Mouse (Mus musculus) embryonic facial prominence, embryonic 15.5 days (tissue): ENCODE results near the gene Pbx2. TPM values are rescaled to one million over a fixed set of nuclear protein-coding genes. Genes with fewer than 3 reads are reported as not detected.
"Not testable (repeated sequence)": the region's sequence is repeated elsewhere in the genome, so short reads cannot be mapped to it uniquely, and the experiment has no call there.

Experiments
- ATAC-seq: fragments of 200-750 bp; cut with Nextera tagmentation; 2 replicates; pipeline ENCODE4 v1.8.0; 2017; ENCODE audit warnings: low read depth, moderate TSS enrichment; ENCODE audit not compliant: insufficient number of reproducible peaks, low FRiP score, low TSS enrichment
- H3K27ac ChIP-seq: fragments of 300-500 bp; sonication (generic); replicated peaks from 2 replicates; pipeline ENCODE4 v1.5.1; 2015; ENCODE audit warnings: mild to moderate bottlenecking, inconsistent platforms
- H3K27me3 ChIP-seq: fragments of 300-500 bp; sonication (generic); 2 replicates; pipeline ENCODE4 v1.6.1; 2015; ENCODE audit warnings: inconsistent platforms
- H3K36me3 ChIP-seq: fragments of 300-500 bp; sonication (generic); 2 replicates; pipeline ENCODE4 v1.6.1; 2015; ENCODE audit warnings: mild to moderate bottlenecking, inconsistent platforms
- H3K4me1 ChIP-seq: fragments of 300-500 bp; sonication (generic); 2 replicates; pipeline ENCODE4 v1.6.1; 2015; ENCODE audit warnings: inconsistent platforms
- H3K4me2 ChIP-seq: fragments of 300-500 bp; sonication (generic); replicated peaks from 2 replicates; pipeline ENCODE4 v1.6.1; 2015; ENCODE audit warnings: mild to moderate bottlenecking, inconsistent platforms
- H3K4me3 ChIP-seq: fragments of 300-500 bp; sonication (generic); replicated peaks from 2 replicates; pipeline ENCODE4 v1.5.1; 2015; ENCODE audit warnings: mild to moderate bottlenecking, inconsistent platforms
- H3K9ac ChIP-seq: fragments of 300-500 bp; sonication (generic); 2 replicates; pipeline ENCODE4 v1.6.1; 2015; ENCODE audit warnings: inconsistent platforms
- H3K9me3 ChIP-seq: fragments of 300-500 bp; sonication (generic); replicated peaks from 2 replicates; pipeline ENCODE4 v1.6.1; 2016; ENCODE audit warnings: inconsistent platforms
- WGBS: fragments of 180-500 bp; shearing (Covaris S2); methylation state at CpG from one replicate; pipeline ENCODE4 v1.1.7; 2015; 5-methylcytosine and 5-hydroxymethylcytosine counted together
- polyA plus RNA-seq: library from polyadenylated mRNA; unstranded; fragments of >200 nt; fragmentation: Nextera tagmentation; extraction: Ambion mirVana; gene quantifications from 2 replicates; pipeline ENCODE4 v1.2.1, GENCODE M21; 2015

The Pbx2 gene
- 11.0 and 13.3 TPM in 2 replicates for polyA plus RNA-seq

DNA sequence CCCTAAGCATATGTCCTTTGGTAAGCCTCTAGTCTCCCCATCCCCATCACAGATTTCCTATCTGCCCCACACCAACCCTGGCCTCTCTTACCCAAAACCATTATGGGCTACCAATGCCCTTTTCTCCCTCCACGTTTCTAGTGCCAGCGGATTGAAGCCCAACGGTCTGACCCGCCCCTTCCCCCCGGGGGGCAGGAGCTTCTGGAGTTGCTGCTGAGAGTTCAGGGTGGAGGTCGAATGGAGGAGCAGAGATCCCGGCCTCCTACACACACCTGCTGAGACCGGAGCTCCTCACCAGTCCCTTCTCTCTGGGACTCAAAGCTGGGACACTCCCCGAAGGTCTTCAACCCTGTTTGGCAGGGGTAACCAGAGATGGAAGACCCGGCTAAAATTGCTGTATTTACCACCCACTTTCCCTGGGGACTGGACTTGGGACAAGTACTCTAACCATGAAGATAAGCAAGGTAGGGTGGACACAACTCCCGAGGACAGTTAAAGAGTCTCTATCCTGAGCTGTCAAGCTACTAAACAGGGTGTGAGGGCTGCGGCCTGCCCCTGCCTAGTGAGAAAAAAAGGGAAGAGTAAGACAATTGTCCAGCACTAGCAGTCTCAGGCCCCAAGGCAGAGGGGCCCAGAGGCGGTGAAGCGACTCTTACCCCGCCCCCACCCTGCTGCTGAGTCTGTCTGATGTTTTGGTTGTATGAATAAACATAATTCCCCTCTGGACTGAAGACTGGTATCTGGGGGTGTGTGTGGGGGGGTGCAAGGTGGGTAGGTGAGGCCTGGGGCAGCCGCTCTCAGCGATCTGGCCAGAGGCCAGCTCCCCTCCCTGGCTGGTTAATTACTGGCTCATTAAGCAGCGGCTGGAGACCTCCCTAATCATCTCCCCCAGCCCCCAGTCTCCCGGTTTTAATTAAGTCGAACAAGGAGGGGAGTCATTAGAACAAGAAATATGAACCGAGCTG lies at the start of gene Pbx2:
Pbx2 (plus strand) TSS at position 238 of the 965 bp plus-strand sequence.
- Histone ChIP-seq H3K4me2 (peak within 1 kb of the TSS; percentile 78), H3K4me3 (peak within 1 kb of the TSS; percentile 78), H3K9me3 (no peaks in the 10 kb centered on the region), H3K36me3 (peaks cover 20% of the 10 kb centered on the region), H3K27me3 (no peaks in the 10 kb centered on the region), H3K4me1 (peaks cover 75% of the 10 kb centered on the region), H3K27ac (peak within 1 kb of the TSS; percentile 98), H3K9ac (peak within 1 kb of the TSS; percentile 93)
- no peak for ATAC-seq
- 4% methylated on average over 21 of the region's 21 CpGs for WGBS

DNA sequence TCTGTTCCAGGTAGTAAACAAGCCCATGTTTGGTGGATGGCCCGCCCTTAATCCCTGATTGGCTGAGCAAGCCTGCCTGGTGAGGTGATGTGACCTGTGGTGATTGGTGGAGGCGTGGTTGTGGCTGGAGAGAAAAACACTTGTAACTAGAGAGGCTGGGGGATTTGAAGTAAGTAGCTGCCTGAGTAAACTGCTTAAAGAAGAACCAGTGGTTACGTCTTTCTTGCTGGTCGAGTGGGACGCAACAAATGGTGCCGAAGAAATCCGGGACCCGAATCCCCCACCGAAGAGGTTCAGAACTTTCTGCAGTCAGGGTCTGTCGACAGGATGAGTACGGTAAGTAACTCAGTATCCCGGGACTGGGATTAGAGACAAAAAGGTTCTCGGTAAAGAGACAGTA lies 47.5 kb upstream of the Pbx2 start:
- H3K27ac ChIP-seq, H3K9ac ChIP-seq, H3K9me3 ChIP-seq, H3K36me3 ChIP-seq, H3K4me2 ChIP-seq, H3K4me3 ChIP-seq, H3K4me1 ChIP-seq, H3K27me3 ChIP-seq, ATAC-seq: not testable (repeated sequence)
- 89% methylated on average over 13 of the region's 13 CpGs for WGBS

DNA sequence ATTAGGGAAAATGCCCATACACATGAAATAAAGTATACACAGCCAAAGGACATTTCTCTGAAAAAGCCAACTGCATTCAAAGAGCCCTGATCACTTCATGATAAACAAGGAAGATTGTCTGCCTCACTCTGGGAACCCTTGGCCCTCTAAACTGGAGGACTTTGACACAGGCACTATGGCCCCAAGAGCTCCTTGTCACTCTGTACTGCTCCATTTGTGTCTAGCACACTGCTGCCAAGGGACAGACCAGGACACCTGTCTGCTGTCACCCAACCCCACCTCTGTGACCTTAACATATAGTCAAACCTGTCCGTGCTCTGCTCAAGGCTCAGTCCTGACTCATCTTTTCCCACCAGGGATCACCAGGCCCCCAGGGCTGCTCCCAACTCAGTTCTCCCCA lies 44.3 kb upstream of the Pbx2 start:
- Histone ChIP-seq H3K9ac (no peak overlapping the region), H3K4me1 (no peaks in the 10 kb centered on the region), H3K9me3 (no peaks in the 10 kb centered on the region), H3K4me2 (no peak overlapping the region), H3K36me3 (no peaks in the 10 kb centered on the region), H3K27ac (no peak overlapping the region), H3K27me3 (no peaks in the 10 kb centered on the region), H3K4me3 (no peak overlapping the region)
- WGBS, result 92% methylated on average over 1 of the region's 1 CpGs
- ATAC-seq, result no peak

DNA sequence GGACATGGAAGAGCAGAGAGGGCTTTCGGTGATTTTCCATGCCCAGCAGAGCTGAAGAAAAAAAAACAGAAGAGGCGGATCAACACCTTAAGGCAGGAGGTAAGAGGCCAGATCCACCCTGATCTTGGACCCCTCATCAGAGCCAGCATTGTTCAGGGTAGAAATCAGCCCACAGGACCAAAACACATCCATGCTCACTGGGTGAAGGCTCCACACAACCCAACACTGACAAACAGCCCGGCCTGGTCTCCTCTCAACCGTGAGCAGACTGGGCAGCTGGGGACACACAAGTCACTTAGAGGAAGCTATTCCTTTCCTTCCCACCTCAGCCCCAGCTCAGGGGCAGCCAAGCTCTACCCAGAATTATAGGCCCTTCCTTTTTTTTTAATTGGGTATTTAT lies 43.5 kb upstream of the Pbx2 start:
- H3K4me3 ChIP-seq, result no peak overlapping the region
- ATAC-seq, result no peak
- H3K27me3 ChIP-seq, result no peaks in the 10 kb centered on the region
- H3K4me1 ChIP-seq, result no peaks in the 10 kb centered on the region
- no peak overlapping the region for H3K4me2 ChIP-seq
- no peak overlapping the region for H3K27ac ChIP-seq
- H3K9ac ChIP-seq, result no peak overlapping the region
- H3K36me3 ChIP-seq, result no peaks in the 10 kb centered on the region
- WGBS, result 91% methylated on average over 4 of the region's 4 CpGs
- no peaks in the 10 kb centered on the region for H3K9me3 ChIP-seq

DNA sequence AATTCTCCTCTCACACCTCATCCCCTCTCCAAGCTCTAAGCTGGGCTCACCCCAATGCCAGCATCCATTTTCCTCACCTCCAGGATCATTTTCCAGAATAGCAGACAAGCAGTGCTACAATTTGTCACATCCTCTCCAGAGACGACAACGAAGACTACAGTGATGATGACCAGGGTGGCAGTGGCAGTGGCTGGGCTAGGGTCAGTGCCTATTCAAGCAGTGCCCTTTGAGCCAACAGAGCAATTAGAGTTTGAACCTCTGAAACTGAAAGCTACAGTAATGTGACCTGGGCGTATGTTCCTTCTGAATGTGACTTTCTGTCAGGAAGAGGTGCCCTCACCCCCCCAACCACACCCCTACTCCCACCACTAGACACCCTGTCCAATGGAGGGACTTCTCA lies 41.9 kb upstream of the Pbx2 start:
- no peak overlapping the region for H3K4me2 ChIP-seq
- 89% methylated on average over 3 of the region's 3 CpGs for WGBS
- H3K4me3 ChIP-seq, result no peak overlapping the region

DNA sequence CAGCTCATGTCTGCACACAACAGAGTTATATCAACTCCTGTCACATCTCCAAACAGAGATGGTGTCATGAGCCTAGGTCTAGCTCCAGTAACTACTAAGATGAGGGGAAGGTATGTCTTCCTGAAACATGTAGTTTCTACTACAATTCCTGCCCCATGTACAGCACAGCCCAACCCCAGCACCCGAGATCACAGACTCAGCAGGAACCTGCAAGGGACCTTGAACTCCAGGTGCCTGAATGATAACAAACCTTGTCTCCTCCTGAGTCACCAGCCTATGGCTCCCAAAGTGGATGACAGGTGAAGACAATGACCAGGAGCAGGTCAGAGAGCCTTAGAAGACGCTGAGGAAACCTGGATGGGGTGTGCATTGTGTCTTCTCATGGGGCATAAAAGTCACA lies 41.2 kb upstream of the Pbx2 start:
- Histone ChIP-seq H3K36me3 (no peaks in the 10 kb centered on the region), H3K27ac (no peak overlapping the region), H3K9me3 (no peaks in the 10 kb centered on the region), H3K4me1 (no peaks in the 10 kb centered on the region), H3K4me3 (no peak overlapping the region), H3K4me2 (no peak overlapping the region), H3K9ac (no peak overlapping the region), H3K27me3 (no peaks in the 10 kb centered on the region)
- no peak for ATAC-seq
- WGBS, result 64% methylated on average over 2 of the region's 2 CpGs

More for the DNA sequence above, 41.9 kb upstream of the Pbx2 start:
- Histone ChIP-seq H3K4me1 (no peaks in the 10 kb centered on the region), H3K27ac (no peak overlapping the region), H3K9ac (no peak overlapping the region), H3K36me3 (no peaks in the 10 kb centered on the region), H3K27me3 (no peaks in the 10 kb centered on the region), H3K9me3 (no peaks in the 10 kb centered on the region)
- no peak for ATAC-seq

DNA sequence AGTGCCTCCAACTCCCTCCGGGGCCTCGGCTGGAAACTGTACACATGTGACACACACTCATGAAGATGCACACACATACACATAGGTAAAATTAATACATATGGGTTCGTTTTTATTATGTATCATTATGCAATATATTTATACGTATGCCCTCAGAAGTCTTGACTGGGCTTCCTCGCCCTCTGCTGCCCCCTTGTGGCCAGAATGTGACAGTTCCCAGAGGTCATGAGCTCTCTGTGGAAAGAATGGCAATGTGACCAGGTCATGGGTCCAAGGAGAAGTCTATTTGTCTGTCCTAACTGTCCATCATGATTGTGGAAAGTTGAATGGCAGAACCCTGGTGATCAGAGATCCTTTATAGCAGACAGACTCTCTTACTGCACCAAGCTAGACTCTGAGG lies 35.6 kb upstream of the Pbx2 start:
- no peaks in the 10 kb centered on the region for H3K4me1 ChIP-seq
- no peak overlapping the region for H3K4me3 ChIP-seq
- no peaks in the 10 kb centered on the region for H3K36me3 ChIP-seq
- no peak overlapping the region for H3K4me2 ChIP-seq
- no peaks in the 10 kb centered on the region for H3K27me3 ChIP-seq
- no peak for ATAC-seq
- no peaks in the 10 kb centered on the region for H3K9me3 ChIP-seq
- no peak overlapping the region for H3K9ac ChIP-seq
- WGBS, result 22% methylated on average over 5 of the region's 5 CpGs
- no peak overlapping the region for H3K27ac ChIP-seq

DNA sequence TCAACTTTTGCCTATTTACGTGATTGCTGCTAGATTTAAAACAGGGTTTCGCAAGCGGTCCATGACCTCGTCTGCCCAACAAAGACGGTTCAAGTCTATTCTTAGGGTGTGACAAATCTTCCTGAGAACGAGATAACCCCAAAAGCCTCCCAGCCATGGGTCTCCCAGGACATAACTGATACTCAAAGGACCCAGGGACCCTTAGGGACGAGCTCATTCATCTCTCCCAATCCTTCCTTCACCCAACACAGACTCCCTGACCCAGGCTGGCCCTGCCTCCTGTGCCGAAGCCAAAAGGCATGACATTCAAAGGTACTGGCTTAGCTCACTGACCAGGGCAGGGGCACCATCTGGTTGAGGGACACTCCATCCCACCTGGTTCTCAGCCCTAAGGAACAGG lies 34.7 kb upstream of the Pbx2 start:
- no peak overlapping the region for H3K9ac ChIP-seq
- H3K36me3 ChIP-seq, result no peaks in the 10 kb centered on the region
- no peak overlapping the region for H3K27ac ChIP-seq
- 83% methylated on average over 8 of the region's 8 CpGs for WGBS
- no peak overlapping the region for H3K4me3 ChIP-seq
- no peaks in the 10 kb centered on the region for H3K27me3 ChIP-seq
- no peaks in the 10 kb centered on the region for H3K4me1 ChIP-seq
- H3K4me2 ChIP-seq, result no peak overlapping the region
- H3K9me3 ChIP-seq, result no peaks in the 10 kb centered on the region
- no peak for ATAC-seq

DNA sequence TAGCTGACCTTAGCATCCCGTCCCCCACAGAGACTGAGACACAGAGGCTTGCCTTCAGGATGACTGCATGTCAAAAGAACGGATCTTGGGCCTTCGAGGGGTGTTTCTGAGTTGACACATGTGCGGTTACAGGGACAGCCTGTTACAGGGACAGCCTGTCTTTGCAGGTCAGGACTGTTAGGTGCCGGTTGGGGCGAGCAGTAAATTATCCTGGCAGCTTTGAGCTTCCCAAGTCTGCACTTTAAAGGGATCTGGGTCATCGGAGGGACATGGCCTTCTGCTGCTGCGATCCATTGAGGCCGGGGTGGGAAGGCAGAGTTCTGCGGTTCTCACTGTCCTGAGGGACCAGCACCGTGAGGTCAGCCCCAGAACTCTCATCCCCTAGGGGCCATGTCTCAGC lies 33.7 kb upstream of the Pbx2 start:
- Histone ChIP-seq H3K27me3 (no peaks in the 10 kb centered on the region), H3K4me1 (no peaks in the 10 kb centered on the region), H3K4me3 (no peak overlapping the region), H3K9ac (no peak overlapping the region), H3K36me3 (no peaks in the 10 kb centered on the region), H3K9me3 (no peaks in the 10 kb centered on the region), H3K27ac (no peak overlapping the region), H3K4me2 (no peak overlapping the region)
- ATAC-seq, result no peak
- WGBS, result 71% methylated on average over 11 of the region's 11 CpGs

DNA sequence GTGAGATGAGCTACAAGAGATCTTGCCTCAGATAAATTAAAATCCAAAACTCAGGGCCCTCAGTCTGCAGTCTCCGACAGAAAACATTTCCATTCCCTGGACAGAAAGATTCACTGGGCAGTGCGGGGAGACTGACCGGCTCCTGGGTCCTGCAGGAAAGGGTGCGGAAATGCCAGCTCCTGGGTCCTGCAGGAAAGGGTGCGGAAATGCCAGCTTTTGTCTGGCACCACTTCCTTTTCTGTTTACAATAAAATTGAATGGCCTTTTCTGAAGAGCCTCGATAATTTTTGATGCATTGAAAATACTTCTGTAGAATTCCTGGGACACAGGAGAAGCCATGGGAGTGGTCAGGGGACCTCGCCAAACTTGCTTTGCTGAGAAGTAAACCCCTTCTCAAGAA lies 31.9 kb upstream of the Pbx2 start:
- WGBS, result 82% methylated on average over 7 of the region's 7 CpGs

DNA sequence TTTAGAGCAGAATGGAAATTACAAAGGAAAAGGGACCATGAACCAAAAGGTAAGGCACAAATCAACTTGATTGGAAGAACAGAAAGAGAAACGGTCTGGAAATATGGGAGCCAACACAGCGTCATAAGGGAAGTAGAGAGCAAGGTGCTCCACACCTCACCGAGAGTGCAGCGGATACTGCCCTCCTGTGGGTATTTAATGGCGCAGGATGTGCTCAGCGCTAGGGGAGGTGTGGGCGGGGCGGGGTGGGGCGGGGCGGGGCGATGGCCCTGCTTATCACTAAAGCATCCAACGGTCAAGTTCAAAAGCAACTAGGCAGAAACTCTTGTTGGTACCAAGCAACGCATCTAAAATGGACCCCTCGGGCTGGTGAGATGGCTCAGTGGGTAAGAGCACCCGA lies 31.2 kb upstream of the Pbx2 start:
- ATAC-seq, result no peak
- H3K36me3 ChIP-seq, result no peaks in the 10 kb centered on the region
- 25% methylated on average over 15 of the region's 15 CpGs for WGBS

More for the DNA sequence above, 31.9 kb upstream of the Pbx2 start:
- Histone ChIP-seq H3K27me3 (no peaks in the 10 kb centered on the region), H3K4me2 (no peak overlapping the region), H3K9ac (no peak overlapping the region), H3K9me3 (no peaks in the 10 kb centered on the region), H3K4me1 (peaks cover 3% of the 10 kb centered on the region; the same call in 1 of the 2 replicates), H3K4me3 (no peak overlapping the region), H3K27ac (no peak overlapping the region), H3K36me3 (no peaks in the 10 kb centered on the region)
- ATAC-seq, result no peak

DNA sequence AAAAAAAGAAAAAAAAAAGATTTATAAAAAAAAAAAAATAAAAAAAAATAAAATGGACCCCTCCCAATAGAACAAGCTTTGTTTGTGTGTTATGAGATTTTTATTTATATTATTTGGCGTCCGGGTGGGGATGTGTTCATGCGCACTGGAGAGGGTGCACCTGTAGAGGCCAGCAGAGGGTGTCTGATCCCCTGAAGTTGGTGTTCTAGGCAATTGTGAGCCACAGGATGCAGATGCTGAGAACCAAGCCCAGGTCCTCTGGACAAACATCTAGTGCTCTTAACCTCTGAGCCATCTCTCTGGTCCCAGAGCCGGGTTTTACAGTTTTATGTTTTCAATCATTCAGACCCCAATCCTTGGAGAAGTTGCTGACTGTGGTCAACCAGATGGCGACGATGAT lies 30.6 kb upstream of the Pbx2 start:
- no peak for ATAC-seq
- no peak overlapping the region for H3K9ac ChIP-seq
- H3K4me2 ChIP-seq, result no peak overlapping the region
- H3K9me3 ChIP-seq, result no peaks in the 10 kb centered on the region
- WGBS, result 88% methylated on average over 6 of the region's 6 CpGs
- H3K27me3 ChIP-seq, result no peaks in the 10 kb centered on the region
- H3K4me3 ChIP-seq, result no peak overlapping the region
- peaks cover 5% of the 10 kb centered on the region; the same call in 1 of the 2 replicates for H3K4me1 ChIP-seq
- H3K27ac ChIP-seq, result no peak overlapping the region
- H3K36me3 ChIP-seq, result no peaks in the 10 kb centered on the region

More for the DNA sequence above, 31.2 kb upstream of the Pbx2 start:
- Histone ChIP-seq H3K9me3 (no peaks in the 10 kb centered on the region), H3K9ac (no peak overlapping the region), H3K4me2 (no peak overlapping the region), H3K27me3 (no peaks in the 10 kb centered on the region), H3K27ac (no peak overlapping the region), H3K4me1 (peaks cover 5% of the 10 kb centered on the region; the same call in 1 of the 2 replicates), H3K4me3 (no peak overlapping the region)
